Mouse (Mus musculus) thymus, adult 2 months (tissue): Measurements from ENCODE around the gene Hs3st4. TPM values are rescaled to one million over a fixed set of nuclear protein-coding genes. Genes with fewer than 3 reads are reported as not detected.

Source experiments
- DNase-seq: peaks from one replicate; pipeline ENCODE4 v3.0.0; 2021
- H3K27ac ChIP-seq: fragments of 200-500 bp; 2 replicates; pipeline ENCODE4 v1.5.1; 2012; ENCODE audit warnings: low read length, control low read depth; ENCODE audit not compliant: control insufficient read depth, insufficient read depth
- H3K27me3 ChIP-seq: fragments of 200-500 bp; 2 replicates; pipeline ENCODE4 v1.6.1; 2012; ENCODE audit warnings: mild to moderate bottlenecking, low read length, moderate library complexity, mixed read lengths; ENCODE audit not compliant: control insufficient read depth, insufficient read depth
- H3K36me3 ChIP-seq: fragments of 200-500 bp; 2 replicates; pipeline ENCODE4 v1.6.1; 2012; ENCODE audit warnings: mild to moderate bottlenecking, low read length, moderate library complexity; ENCODE audit not compliant: control insufficient read depth, insufficient read depth
- H3K4me1 ChIP-seq: fragments of 200-500 bp; replicated peaks from 2 replicates; pipeline ENCODE4 v1.6.1; 2012; ENCODE audit warnings: low read length; ENCODE audit not compliant: control insufficient read depth, insufficient read depth
- H3K4me3 ChIP-seq: fragments of 200-500 bp; 2 replicates; pipeline ENCODE4 v1.5.1; 2012; ENCODE audit warnings: mild to moderate bottlenecking, low read length, control low read depth, moderate library complexity; ENCODE audit not compliant: control insufficient read depth, insufficient read depth
- CTCF ChIP-seq: fragments of 200-500 bp; IDR thresholded peaks from 2 replicates; pipeline ENCODE4 v1.5.1; 2012; ENCODE audit warnings: mild to moderate bottlenecking, control low read depth, low read length, moderate library complexity, borderline replicate concordance; ENCODE audit not compliant: control insufficient read depth, poor library complexity, insufficient read depth; ENCODE audit errors: extremely low read depth
- POLR2A ChIP-seq: fragments of 200-500 bp; IDR thresholded peaks from 2 replicates; pipeline ENCODE4 v1.6.1; 2012; ENCODE audit warnings: mild to moderate bottlenecking, low read length, control low read depth, moderate library complexity; ENCODE audit not compliant: control insufficient read depth, poor library complexity, insufficient read depth; ENCODE audit errors: extremely low read depth
- WGBS: fragments of 180-500 bp; shearing (Covaris S2); methylation state at CpG from one replicate; pipeline ENCODE4 v1.1.7; 2018; 5-methylcytosine and 5-hydroxymethylcytosine counted together
- polyA plus RNA-seq: library from polyadenylated mRNA; depleted of rRNA; stranded (reverse); fragments of >200 nt; gene quantifications from 2 replicates; pipeline ENCODE4 v1.2.3, GENCODE M21; 2012

Hs3st4 gene
- polyA plus RNA-seq, 1 experiment, result 0.03 TPM

DNA sequence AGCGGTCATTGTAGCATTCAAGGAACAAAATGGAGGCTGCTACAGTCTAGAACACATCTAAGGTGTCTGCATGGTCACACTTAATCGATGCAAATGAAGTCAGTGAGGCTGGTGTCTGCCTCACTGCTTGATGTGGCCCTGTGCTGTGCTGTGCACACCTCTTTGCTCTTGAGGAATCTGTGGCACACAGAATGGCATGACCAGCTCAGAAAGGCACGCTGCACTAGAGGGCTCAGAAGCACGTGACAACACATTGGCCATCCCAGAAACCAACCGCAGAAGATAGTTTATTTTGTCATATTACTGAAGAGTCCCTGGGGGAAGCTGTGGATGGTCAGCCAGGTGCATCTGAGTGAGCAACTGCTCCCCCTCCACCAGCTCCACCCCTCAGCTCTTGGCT, 44.2 kb downstream of the Hs3st4 start:
- WGBS, result 92% methylated on average over 5 of the region's 5 CpGs
- Histone ChIP-seq H3K4me3 (no peak overlapping the region), H3K4me1 (no peaks in the 10 kb centered on the region), H3K36me3 (no peaks in the 10 kb centered on the region), H3K27ac (no peak overlapping the region), H3K27me3 (no peaks in the 10 kb centered on the region)
- TF ChIP-seq POLR2A, result no peak
- no peak for TF ChIP-seq CTCF
- DNase-seq, result no peak

DNA sequence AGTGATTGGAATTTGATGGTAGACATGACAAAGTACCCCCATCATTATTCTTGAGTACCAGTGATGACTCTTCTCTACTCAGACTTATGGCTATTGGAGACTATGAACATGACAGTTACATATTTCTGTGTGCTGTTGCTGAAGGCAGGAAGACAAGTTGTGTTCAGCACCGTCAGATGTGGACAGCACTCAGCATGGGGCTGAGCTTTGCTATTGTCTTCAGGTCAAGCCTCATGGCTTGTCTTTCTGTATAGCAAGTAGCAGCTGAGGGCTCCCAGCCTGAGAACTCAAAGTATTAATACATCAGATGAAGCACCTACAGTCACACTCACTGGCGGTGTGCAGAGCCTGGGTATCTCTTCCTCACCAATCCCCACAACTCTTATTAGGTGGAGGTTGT, 49.6 kb downstream of the Hs3st4 start:
- DNase-seq, result no peak
- H3K4me3 ChIP-seq, result no peak overlapping the region
- no peaks in the 10 kb centered on the region for H3K4me1 ChIP-seq
- no peak for TF ChIP-seq CTCF
- no peak for TF ChIP-seq POLR2A
- H3K27me3 ChIP-seq, result no peaks in the 10 kb centered on the region
- H3K36me3 ChIP-seq, result no peaks in the 10 kb centered on the region
- H3K27ac ChIP-seq, result no peak overlapping the region
- 60% methylated on average over 2 of the region's 2 CpGs for WGBS

DNA sequence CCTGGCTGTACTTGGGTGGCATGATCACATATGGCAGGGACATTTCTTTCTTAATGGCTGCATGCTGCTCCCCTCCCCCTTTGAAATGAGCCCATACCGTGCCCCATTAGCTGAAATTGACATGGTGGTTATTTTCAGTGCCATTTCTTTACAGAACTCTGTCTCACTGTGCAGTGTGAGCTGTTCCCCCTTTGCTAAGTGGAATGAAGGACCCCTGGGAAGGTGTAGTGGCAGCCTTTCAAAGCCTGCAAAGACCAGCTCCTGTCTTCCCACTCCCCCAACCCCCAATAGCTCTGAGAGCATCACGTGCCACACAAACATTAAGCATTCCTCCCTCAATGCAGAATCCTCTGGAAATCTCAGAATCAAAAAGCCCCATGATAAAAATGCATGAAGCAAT, 50.7 kb downstream of the Hs3st4 start:
- 78% methylated on average over 2 of the region's 2 CpGs for WGBS
- no peak overlapping the region for H3K27ac ChIP-seq
- DNase-seq, result no peak
- TF ChIP-seq POLR2A (no peak), CTCF (no peak)
- no peaks in the 10 kb centered on the region for H3K36me3 ChIP-seq
- no peak overlapping the region for H3K4me3 ChIP-seq
- H3K4me1 ChIP-seq, result no peaks in the 10 kb centered on the region
- H3K27me3 ChIP-seq, result no peaks in the 10 kb centered on the region

DNA sequence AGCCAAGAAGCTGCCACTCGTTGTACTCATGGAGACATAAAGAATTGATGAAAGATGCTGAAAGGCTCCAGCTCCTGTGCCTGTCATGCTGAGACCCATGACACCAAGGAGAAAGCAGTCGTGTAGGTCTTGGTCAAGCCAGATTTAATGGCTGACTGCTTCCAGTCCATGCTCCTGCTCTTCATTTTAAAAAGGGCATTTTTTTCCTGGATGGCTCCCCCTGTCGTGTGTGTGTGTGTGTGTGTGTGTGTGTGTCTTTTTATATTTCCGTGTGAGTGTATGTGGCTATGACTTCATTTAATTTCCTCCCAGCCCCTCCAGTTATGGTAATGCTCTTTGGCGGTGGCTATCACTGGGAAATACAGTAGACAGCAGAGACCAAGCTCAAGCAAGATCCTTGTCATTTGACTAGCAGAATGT, 54.6 kb downstream of the Hs3st4 start:
- TF ChIP-seq POLR2A (no peak), CTCF (no peak)
- H3K27ac ChIP-seq, result no peak overlapping the region
- DNase-seq, result no peak

DNA sequence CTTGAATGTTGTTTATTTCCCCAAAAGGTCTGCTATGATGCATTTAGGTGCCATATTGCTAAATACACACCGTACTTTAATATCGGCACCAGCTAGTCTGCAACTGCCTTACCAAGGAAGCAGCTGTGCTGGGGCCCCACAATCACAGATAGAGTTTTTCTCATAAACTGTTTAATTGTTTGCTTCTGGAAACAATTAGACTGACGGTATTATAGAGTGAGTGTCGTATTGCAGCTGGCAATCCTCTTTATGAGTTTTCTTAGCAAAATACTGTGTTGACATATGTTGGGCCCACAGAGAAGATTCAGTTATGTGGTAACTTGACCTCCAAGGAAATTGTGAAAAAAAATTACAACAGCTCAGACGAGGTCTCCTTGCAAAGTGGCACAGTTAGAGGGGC, 56.5 kb downstream of the Hs3st4 start:
- Histone ChIP-seq H3K36me3 (no peaks in the 10 kb centered on the region), H3K4me3 (no peak overlapping the region), H3K27me3 (no peaks in the 10 kb centered on the region), H3K27ac (no peak overlapping the region), H3K4me1 (no peaks in the 10 kb centered on the region)
- no peak for DNase-seq
- TF ChIP-seq POLR2A (no peak), CTCF (no peak)
- 86% methylated on average over 5 of the region's 5 CpGs for WGBS

More for the DNA sequence above, 54.6 kb downstream of the Hs3st4 start:
- Histone ChIP-seq H3K36me3 (no peaks in the 10 kb centered on the region), H3K4me3 (no peak overlapping the region), H3K27me3 (no peaks in the 10 kb centered on the region), H3K4me1 (no peaks in the 10 kb centered on the region)
- WGBS, result 76% methylated on average over 5 of the region's 5 CpGs

DNA sequence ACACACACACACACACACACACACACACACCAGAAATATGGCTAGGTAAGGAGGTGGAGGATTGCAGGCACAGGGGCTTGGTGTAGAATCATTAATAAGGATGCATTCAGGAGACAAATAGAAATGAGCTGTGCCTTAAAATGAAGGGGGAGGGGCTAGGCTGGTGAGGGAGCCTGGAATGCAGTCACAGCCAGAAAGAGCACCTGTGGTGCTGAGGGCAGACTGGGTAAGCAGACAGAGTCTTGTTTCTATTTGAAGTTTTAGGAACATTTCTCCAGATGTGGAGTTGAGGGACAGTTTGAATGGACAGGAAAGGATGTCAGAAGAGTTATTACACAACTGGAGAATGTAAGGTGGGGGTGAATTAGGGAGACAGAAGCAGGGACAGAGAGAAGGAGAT, 64.7 kb downstream of the Hs3st4 start:
- Histone ChIP-seq H3K36me3 (no peaks in the 10 kb centered on the region), H3K27me3 (no peaks in the 10 kb centered on the region), H3K4me3 (no peak overlapping the region), H3K4me1 (no peaks in the 10 kb centered on the region), H3K27ac (no peak overlapping the region)
- TF ChIP-seq POLR2A (no peak), CTCF (no peak)
- DNase-seq, result no peak

DNA sequence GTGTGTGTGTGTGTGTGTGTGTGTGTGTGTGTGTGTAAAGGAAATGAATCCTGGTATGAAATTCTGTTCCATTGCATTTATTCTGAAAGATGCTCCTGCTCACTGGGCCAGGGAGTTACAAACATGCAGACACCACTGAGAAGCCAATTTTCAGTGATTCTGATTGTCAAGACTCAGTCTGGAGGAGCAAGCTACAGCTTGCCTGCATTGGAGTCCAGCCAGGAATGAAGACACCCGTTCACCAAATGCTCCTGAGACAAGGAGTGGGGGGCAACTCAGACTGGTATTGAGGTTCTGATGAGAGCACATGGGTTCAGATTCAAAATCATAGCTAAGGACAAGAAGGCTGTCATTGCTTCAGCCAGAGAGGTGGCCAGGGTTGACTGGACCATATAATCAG, 66.3 kb downstream of the Hs3st4 start:
- Histone ChIP-seq H3K36me3 (no peaks in the 10 kb centered on the region), H3K27me3 (no peaks in the 10 kb centered on the region), H3K4me3 (no peak overlapping the region), H3K4me1 (no peaks in the 10 kb centered on the region), H3K27ac (no peak overlapping the region)
- no peak for DNase-seq
- no peak for TF ChIP-seq POLR2A
- TF ChIP-seq CTCF, result no peak
- WGBS, result 80% methylated on average over 1 of the region's 1 CpGs
